Mouse (Mus musculus): ENCODE data around the gene Cyb561d2. TPM values are rescaled to one million over a fixed set of nuclear protein-coding genes. Genes with fewer than 3 reads are reported as not detected.

The Cyb561d2 gene
- polyA plus RNA-seq, 1 experiment from 2014 or later = 53.9 TPM

Other genes with a start within 250 kb of the Cyb561d2 start
- gene Cish, start 246.2 kb downstream of the Cyb561d2 start, polyA plus RNA-seq (2015; fragmentation: Nextera tagmentation; extraction: Ambion mirVana) = 12.6 and 15.5 TPM in 2 replicates
- 16.3 and 18.2 TPM in 2 replicates for gene Hemk1, start 203.8 kb downstream of the Cyb561d2 start, polyA plus RNA-seq (2015; fragmentation: Nextera tagmentation; extraction: Ambion mirVana)
- 7.8 and 9.1 TPM in 2 replicates for gene 6430571L13Rik, start 201.6 kb downstream of the Cyb561d2 start, polyA plus RNA-seq (2015; fragmentation: Nextera tagmentation; extraction: Ambion mirVana)
- gene Cacna2d2, start 142.6 kb downstream of the Cyb561d2 start, polyA plus RNA-seq (2015; fragmentation: Nextera tagmentation; extraction: Ambion mirVana) = 7.6 and 9.8 TPM in 2 replicates
- 45.7 and 46.1 TPM in 2 replicates for gene Tmem115, start 8.2 kb downstream of the Cyb561d2 start, polyA plus RNA-seq (2015; fragmentation: Nextera tagmentation; extraction: Ambion mirVana)
- 67.5 and 77.9 TPM in 2 replicates for gene Nprl2, start within 50 bp of the Cyb561d2 start, polyA plus RNA-seq (2015; fragmentation: Nextera tagmentation; extraction: Ambion mirVana)
- gene Zmynd10, start 5.1 kb upstream of the Cyb561d2 start, polyA plus RNA-seq (2015; fragmentation: Nextera tagmentation; extraction: Ambion mirVana) = 1.6 and 2.6 TPM in 2 replicates
- gene Rassf1, start 9.4 kb upstream of the Cyb561d2 start, polyA plus RNA-seq (2015; fragmentation: Nextera tagmentation; extraction: Ambion mirVana) = 41.2 and 46.1 TPM in 2 replicates
- 112 and 125 TPM in 2 replicates for gene Tusc2, start 21.1 kb upstream of the Cyb561d2 start, polyA plus RNA-seq (2015; fragmentation: Nextera tagmentation; extraction: Ambion mirVana)
- gene Hyal2, start 25.8 kb upstream of the Cyb561d2 start, polyA plus RNA-seq (2015; fragmentation: Nextera tagmentation; extraction: Ambion mirVana) = 56.0 and 57.3 TPM in 2 replicates
- gene Hyal1, start 34.7 kb upstream of the Cyb561d2 start, polyA plus RNA-seq (2015; fragmentation: Nextera tagmentation; extraction: Ambion mirVana) = 8.5 and 11.0 TPM in 2 replicates
- gene Naa80, start 36.7 kb upstream of the Cyb561d2 start, polyA plus RNA-seq (2015; fragmentation: Nextera tagmentation; extraction: Ambion mirVana) = 16.9 and 19.7 TPM in 2 replicates
- 2.0 and 2.2 TPM in 2 replicates for gene Hyal3, start 38.6 kb upstream of the Cyb561d2 start, polyA plus RNA-seq (2015; fragmentation: Nextera tagmentation; extraction: Ambion mirVana)
- 14.4 and 25.2 TPM in 2 replicates for gene Ifrd2, start 45.4 kb upstream of the Cyb561d2 start, polyA plus RNA-seq (2015; fragmentation: Nextera tagmentation; extraction: Ambion mirVana)
- gene Sema3b, start 67.0 kb upstream of the Cyb561d2 start, polyA plus RNA-seq (2015; fragmentation: Nextera tagmentation; extraction: Ambion mirVana) = 6.6 and 9.7 TPM in 2 replicates
- gene Gnai2, start 93.2 kb upstream of the Cyb561d2 start, polyA plus RNA-seq (2015; fragmentation: Nextera tagmentation; extraction: Ambion mirVana) = 262 and 325 TPM in 2 replicates
- gene Slc38a3, start 127.3 kb upstream of the Cyb561d2 start, polyA plus RNA-seq (2015; fragmentation: Nextera tagmentation; extraction: Ambion mirVana) = 35.1 and 35.4 TPM in 2 replicates
- 2.5 and 2.9 TPM in 2 replicates for gene Gnat1, start 137.5 kb upstream of the Cyb561d2 start, polyA plus RNA-seq (2015; fragmentation: Nextera tagmentation; extraction: Ambion mirVana)
- 10.2 and 12.5 TPM in 2 replicates for gene Sema3f, start 168.3 kb upstream of the Cyb561d2 start, polyA plus RNA-seq (2015; fragmentation: Nextera tagmentation; extraction: Ambion mirVana)
- 229 and 230 TPM in 2 replicates for gene Rbm5, start 228.8 kb upstream of the Cyb561d2 start, polyA plus RNA-seq (2015; fragmentation: Nextera tagmentation; extraction: Ambion mirVana)